ENCODE assay signal across 10 mouse cellular contexts in the genomic region with DNA sequence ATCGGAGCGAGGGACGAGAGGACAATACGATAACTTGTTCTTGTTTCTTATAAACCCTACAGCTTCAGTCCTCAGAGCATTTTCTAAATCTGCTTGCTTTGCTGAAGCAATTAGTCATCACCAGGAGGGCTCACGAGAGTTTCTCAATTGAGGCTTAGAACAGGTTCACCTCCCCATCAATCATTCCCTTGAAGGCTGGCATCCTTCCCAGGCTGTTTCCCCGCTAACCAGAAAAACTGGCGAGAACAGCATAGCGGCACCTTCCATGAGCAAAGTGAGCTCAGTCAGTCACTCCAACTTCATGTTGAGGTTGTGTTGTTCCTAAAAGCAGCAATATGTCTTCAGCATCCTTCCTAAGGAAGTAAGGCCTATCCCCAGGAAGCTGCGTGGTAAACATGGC.
DNase-seq lines count a peak whose midpoint lies in the region; ATAC-seq and TF ChIP-seq lines count a peak whose summit lies in the region.
"Had no signal": no experiment of that assay in that cellular context is flagged by ENCODE, and none has a peak within 500 bp of the region (broad histone marks: within the 10 kb centered on the region; RNA-seq: fewer than 3 reads in every experiment).

No protein-coding gene starts in this region.

- no peak overlapping the region for H3K27ac ChIP-seq in lung, postnatal 0 days (ENCODE audit: low read length)
- no peak overlapping the region for H3K27ac ChIP-seq in forebrain, postnatal 0 days (ENCODE audit: low read depth, low read length)
- no peak overlapping the region for H3K27ac ChIP-seq in stomach, embryonic 15.5 days
- H3K27ac ChIP-seq: liver, embryonic 14.5 days had no signal

- H3K9ac ChIP-seq in lung, postnatal 0 days (replicated peaks; ENCODE audit: low read depth), result no peak overlapping the region
- no peak overlapping the region for H3K9ac ChIP-seq in forebrain, postnatal 0 days
- H3K9ac ChIP-seq in stomach, embryonic 15.5 days, result no peak overlapping the region
- H3K9ac ChIP-seq: liver, embryonic 14.5 days had no signal

- no peak for TF ChIP-seq EP300 in lung, postnatal 0 days (IDR thresholded peaks at IDR 0.05)

- H3K4me2 ChIP-seq in lung, postnatal 0 days (replicated peaks; ENCODE audit: low read depth, low read length), result no peak overlapping the region
- no peak overlapping the region for H3K4me2 ChIP-seq in forebrain, postnatal 0 days (ENCODE audit: low read depth)
- no peak overlapping the region for H3K4me2 ChIP-seq in stomach, embryonic 15.5 days

- WGBS in lung, postnatal 0 days, result 47% methylated on average over 9 of the region's 9 CpGs
- 47% methylated on average over 9 of the region's 9 CpGs for whole genome bisulfite sequencing in lung, adult 2 months
- WGBS in forebrain, postnatal 0 days, result 39% methylated on average over 9 of the region's 9 CpGs
- WGBS in stomach, embryonic 15.5 days, result 57% methylated on average over 9 of the region's 9 CpGs

- no peak overlapping the region for H3K4me3 ChIP-seq in lung, postnatal 0 days (ENCODE audit: low read depth, low read length)
- H3K4me3 ChIP-seq in lung, adult 2 months (replicated peaks; ENCODE audit: extremely low read depth, low read depth, low read length), result no peak overlapping the region
- H3K4me3 ChIP-seq in forebrain, postnatal 0 days (ENCODE audit: low read depth, low read length), result no peak overlapping the region
- no peak overlapping the region for H3K4me3 ChIP-seq in stomach, embryonic 15.5 days (replicated peaks)

- no peaks in the 10 kb centered on the region for H3K4me1 ChIP-seq in lung, postnatal 0 days (ENCODE audit: insufficient read depth, low read depth, low read length)
- no peaks in the 10 kb centered on the region for H3K4me1 ChIP-seq in lung, adult 2 months (ENCODE audit: control insufficient read depth, insufficient read depth, low read length)
- no peaks in the 10 kb centered on the region for H3K4me1 ChIP-seq in forebrain, postnatal 0 days (ENCODE audit: insufficient read depth)
- H3K4me1 ChIP-seq in stomach, embryonic 15.5 days, result no peaks in the 10 kb centered on the region

- TF ChIP-seq CTCF in lung, postnatal 0 days (IDR thresholded peaks at IDR 0.05), result no peak
- no peak for TF ChIP-seq CTCF in lung, adult 2 months (IDR thresholded peaks at IDR 0.05; ENCODE audit: insufficient read depth, low read length)
- no peak for TF ChIP-seq CTCF in forebrain, postnatal 0 days (IDR thresholded peaks at IDR 0.05; ENCODE audit: low read depth)

- 0 out of 2 replicates have a peak, but pooled peaks have one; percentile 12 for ATAC-seq in lung, postnatal 0 days
- ATAC-seq in forebrain, postnatal 0 days, result peak; percentile 80
- ATAC-seq in stomach, embryonic 15.5 days (ENCODE audit: insufficient read depth, low FRiP score, low read depth), result peak; percentile 60; the same call in 1 of the 2 replicates
- ATAC-seq in cerebellum, adult (ENCODE audit: insufficient number of reproducible peaks, low FRiP score, low TSS enrichment), result no peak
- ATAC-seq: activated CD4-positive, CD25-positive, alpha-beta regulatory T cell, adult 4 months had no signal

- no peaks in the 10 kb centered on the region for H3K9me3 ChIP-seq in lung, postnatal 0 days (ENCODE audit: low read length)
- H3K9me3 ChIP-seq in forebrain, postnatal 0 days (ENCODE audit: low read length), result no peaks in the 10 kb centered on the region
- no peaks in the 10 kb centered on the region for H3K9me3 ChIP-seq in stomach, embryonic 15.5 days

- peak; percentile 3 to 21 for DNase-seq in cerebellum, postnatal 14 days
- no peak for DNase-seq in cerebellum, adult 9-10 months
- DNase-seq in lung, postnatal 0 days (ENCODE audit: low spot score), result peak; percentile 58
- no peak for DNase-seq in lung, adult 2 months
- DNase-seq in forebrain, postnatal 0 days, result peak; percentile 67
- DNase-seq in cerebellum, postnatal 36 days, result no peak

- no peak for TF ChIP-seq POLR2A in lung, adult 2 months (IDR thresholded peaks at IDR 0.05; ENCODE audit: borderline replicate concordance, extremely low read depth, low read depth, low read length)

- H3K36me3 ChIP-seq in lung, postnatal 0 days (ENCODE audit: insufficient read depth, low read length), result no peaks in the 10 kb centered on the region
- no peaks in the 10 kb centered on the region for H3K36me3 ChIP-seq in forebrain, postnatal 0 days (ENCODE audit: insufficient read depth)
- no peaks in the 10 kb centered on the region for H3K36me3 ChIP-seq in stomach, embryonic 15.5 days

- H3K27me3 ChIP-seq in lung, postnatal 0 days (replicated peaks; ENCODE audit: insufficient read depth, low read length), result no peaks in the 10 kb centered on the region
- no peaks in the 10 kb centered on the region for H3K27me3 ChIP-seq in forebrain, postnatal 0 days (ENCODE audit: insufficient read depth, low read length)
- H3K27me3 ChIP-seq in stomach, embryonic 15.5 days (replicated peaks), result no peaks in the 10 kb centered on the region

Comparison
In these comparisons a context has a peak if more than half of its experiments do, and no peak if none do; other contexts are left out.
1. DNase-seq: peak in cerebellum, postnatal 14 days (2 of 2), lung, postnatal 0 days (single experiment) and forebrain, postnatal 0 days (single experiment); none in cerebellum, adult 9-10 months (single experiment), lung, adult 2 months (single experiment) and cerebellum, postnatal 36 days (0 of 2).